Mouse (Mus musculus) hindbrain, embryonic 11.5 days (tissue): Measurements from ENCODE around the gene Flrt2. TPM values are rescaled to one million over a fixed set of nuclear protein-coding genes. Genes with fewer than 3 reads are reported as not detected.
A peak's percentile ranks its signal among the peaks of the same experiment; 100 is the strongest.

Source experiments
- ATAC-seq: fragments of 200-750 bp; cut with Nextera tagmentation; 2 replicates; pipeline ENCODE4 v1.8.0; 2017; ENCODE audit warnings: mild to moderate bottlenecking, moderate TSS enrichment, moderate library complexity; ENCODE audit not compliant: low FRiP score
- DNase-seq: peaks from one replicate; pipeline ENCODE4 v3.0.0-alpha.2; 2015; ENCODE audit warnings: low spot score
- H3K27ac ChIP-seq: fragments of 300-500 bp; sonication (generic); 2 replicates; pipeline ENCODE4 v1.5.1; 2014; ENCODE audit warnings: mild to moderate bottlenecking, low read depth, low read length
- H3K27me3 ChIP-seq: fragments of 300-500 bp; sonication (generic); 2 replicates; pipeline ENCODE4 v1.6.1; 2014; ENCODE audit warnings: mild to moderate bottlenecking, low read length, moderate library complexity, mixed read lengths; ENCODE audit not compliant: control insufficient read depth, insufficient read depth
- H3K36me3 ChIP-seq: fragments of 300-500 bp; sonication (generic); 2 replicates; pipeline ENCODE4 v1.6.1; 2014; ENCODE audit warnings: mild to moderate bottlenecking, low read length, moderate library complexity, mixed read lengths; ENCODE audit not compliant: control insufficient read depth, insufficient read depth
- H3K4me1 ChIP-seq: fragments of 300-500 bp; sonication (generic); replicated peaks from 2 replicates; pipeline ENCODE4 v1.6.1; 2014; ENCODE audit warnings: low read length, mixed read lengths; ENCODE audit not compliant: control insufficient read depth, insufficient read depth
- H3K4me2 ChIP-seq: fragments of 300-500 bp; sonication (generic); replicated peaks from 2 replicates; pipeline ENCODE4 v1.6.1; 2014; ENCODE audit warnings: mild to moderate bottlenecking, low read depth, low read length
- H3K4me3 ChIP-seq: fragments of 300-500 bp; sonication (generic); 2 replicates; pipeline ENCODE4 v1.5.1; 2014; ENCODE audit warnings: low read depth, low read length
- H3K9ac ChIP-seq: fragments of 300-500 bp; sonication (generic); 2 replicates; pipeline ENCODE4 v1.6.1; 2014; ENCODE audit warnings: low read depth, low read length
- H3K9me3 ChIP-seq: fragments of 300-500 bp; sonication (generic); 2 replicates; pipeline ENCODE4 v1.6.1; 2016; ENCODE audit warnings: low read length; ENCODE audit not compliant: control insufficient read depth
- WGBS: fragments of 180-500 bp; shearing (Covaris S2); extraction: QIAGEN DNeasy Blood & Tissue Kit; methylation state at CpG from one replicate; pipeline ENCODE4 v1.1.7; 2014; 5-methylcytosine and 5-hydroxymethylcytosine counted together
- polyA plus RNA-seq: library from polyadenylated mRNA; unstranded; fragments of >200 nt; fragmentation: Nextera tagmentation; extraction: Ambion mirVana; gene quantifications from 2 replicates; pipeline ENCODE4 v1.2.1, GENCODE M21; 2014

Gene Flrt2
- polyA plus RNA-seq, 1 experiment from 2014 or later, result 34.0 TPM

- peaks cover 21% of the 10 kb centered on the region for H3K27me3 ChIP-seq
- no peaks in the 10 kb centered on the region for H3K36me3 ChIP-seq
- ATAC-seq (no peak), DNase-seq (peak; percentile 50)
- no peaks in the 10 kb centered on the region for H3K9me3 ChIP-seq
- H3K4me1 ChIP-seq, result no peaks in the 10 kb centered on the region
- peak overlapping the region; percentile 74 for H3K4me3 ChIP-seq
- no peak overlapping the region for H3K9ac ChIP-seq
- 2% methylated on average over 13 of the region's 13 CpGs for WGBS
- peak overlapping the region; percentile 80 for H3K4me2 ChIP-seq
- H3K27ac ChIP-seq, result no peak overlapping the region
Observed at GRCm38 (mm10) chr12:95692948-95693650, 1.1 kb downstream of the Flrt2 start.

GRCm38 (mm10) chr12:95693651-95694471, 1.8 kb downstream of the Flrt2 start:
- Histone ChIP-seq H3K9me3 (no peaks in the 10 kb centered on the region), H3K9ac (peak overlapping the region; percentile 7), H3K4me2 (peak overlapping the region; percentile 80), H3K4me1 (no peaks in the 10 kb centered on the region), H3K4me3 (peak overlapping the region; percentile 74), H3K36me3 (no peaks in the 10 kb centered on the region), H3K27ac (no peak overlapping the region), H3K27me3 (peaks cover 21% of the 10 kb centered on the region)
- peak; percentile 61 for DNase-seq
- ATAC-seq, result no peak; the same call in 1 of the 2 replicates
- 0% methylated on average over 28 of the region's 28 CpGs for WGBS

DNA sequence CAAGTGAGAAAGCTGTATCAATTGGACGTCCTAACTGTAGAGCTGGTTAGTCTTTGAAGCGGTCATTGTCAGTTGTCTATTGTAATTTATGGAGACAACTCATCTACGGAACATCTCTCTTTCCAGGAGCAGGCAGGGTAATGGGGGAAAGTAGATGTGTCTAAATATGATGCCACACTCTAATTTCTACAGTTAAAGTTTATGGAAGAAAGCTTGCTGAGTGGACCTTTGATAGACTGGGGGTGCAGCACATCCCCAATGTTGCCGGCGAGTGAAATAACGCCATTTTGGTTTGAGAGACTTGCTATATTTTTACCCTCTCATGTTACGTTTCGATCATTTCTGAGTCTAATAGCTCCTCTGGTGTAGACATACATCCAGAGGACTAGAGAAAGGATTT, 2.5 kb downstream of the Flrt2 start:
- DNase-seq (no peak), ATAC-seq (peak; percentile 9; the same call in 1 of the 2 replicates)
- Histone ChIP-seq H3K9ac (peak overlapping the region; percentile 83; the same call in 1 of the 2 replicates), H3K4me2 (peak overlapping the region; percentile 80), H3K27ac (no peak overlapping the region), H3K27me3 (peaks cover 21% of the 10 kb centered on the region), H3K4me1 (no peaks in the 10 kb centered on the region), H3K36me3 (no peaks in the 10 kb centered on the region), H3K9me3 (no peaks in the 10 kb centered on the region), H3K4me3 (peak overlapping the region; percentile 74)
- 1% methylated on average over 8 of the region's 8 CpGs for WGBS

DNA sequence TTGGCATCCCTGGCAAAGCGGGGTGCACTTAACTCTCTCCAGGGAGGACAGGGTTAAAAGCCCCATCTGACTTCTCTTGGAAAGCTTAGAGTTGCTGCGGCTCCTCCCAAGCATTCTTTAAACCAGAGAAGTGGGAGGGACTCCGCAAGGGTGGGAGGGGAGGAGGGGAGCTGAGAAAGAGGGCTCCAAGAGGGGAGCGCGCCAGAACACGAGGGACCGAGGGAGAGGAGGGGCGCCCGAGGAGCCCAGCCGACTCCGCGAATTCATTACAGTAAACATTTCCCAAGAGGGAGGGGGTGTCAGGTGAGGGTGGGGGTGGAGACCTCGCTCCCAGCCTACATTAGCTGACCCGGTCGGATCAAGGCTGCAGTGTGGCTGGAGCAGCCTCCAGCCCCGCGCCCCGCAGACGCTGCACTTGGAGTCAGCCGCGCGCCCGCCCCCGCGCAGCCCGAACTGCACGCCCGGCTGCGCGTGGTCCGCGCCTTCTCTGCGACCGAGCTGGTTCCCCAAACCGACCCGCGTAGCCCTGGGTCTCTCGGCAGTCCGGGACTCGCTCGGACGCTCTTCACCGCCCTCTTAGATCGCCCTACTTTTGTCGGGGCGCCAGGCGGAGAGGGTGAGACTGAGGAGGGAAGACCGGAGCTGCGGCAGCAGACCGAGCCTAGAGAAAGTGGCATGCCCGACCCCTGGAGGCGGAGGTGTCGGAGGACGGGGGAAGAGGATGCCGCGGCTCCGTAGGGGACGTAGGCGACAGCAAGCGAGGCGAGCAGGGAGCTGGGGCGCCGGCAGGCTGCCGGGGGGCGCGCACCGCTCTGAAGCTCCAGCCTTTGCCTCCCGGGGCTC, 3.2 kb downstream of the Flrt2 start:
- Histone ChIP-seq H3K27ac (peak overlapping the region; percentile 80), H3K4me3 (peak overlapping the region; percentile 74), H3K27me3 (peaks cover 21% of the 10 kb centered on the region), H3K9ac (peak overlapping the region; percentile 83), H3K4me2 (peak overlapping the region; percentile 80), H3K36me3 (no peaks in the 10 kb centered on the region), H3K9me3 (no peaks in the 10 kb centered on the region), H3K4me1 (no peaks in the 10 kb centered on the region)
- DNase-seq, result peak; percentile 87
- peak; percentile 93 for ATAC-seq
- WGBS, result 1% methylated on average over 64 of the region's 68 CpGs

GRCm38 (mm10) chr12:95695834-95696521, 4.0 kb downstream of the Flrt2 start:
- Histone ChIP-seq H3K4me1 (no peaks in the 10 kb centered on the region), H3K4me3 (peak overlapping the region; percentile 74), H3K36me3 (no peaks in the 10 kb centered on the region), H3K27me3 (peaks cover 20% of the 10 kb centered on the region), H3K27ac (peak overlapping the region; percentile 80), H3K9ac (peak overlapping the region; percentile 83), H3K9me3 (no peaks in the 10 kb centered on the region), H3K4me2 (peak overlapping the region; percentile 80)
- DNase-seq (peak; percentile 45), ATAC-seq (peak; percentile 11)
- WGBS, result under 1% methylated on average over 24 of the region's 28 CpGs

DNA sequence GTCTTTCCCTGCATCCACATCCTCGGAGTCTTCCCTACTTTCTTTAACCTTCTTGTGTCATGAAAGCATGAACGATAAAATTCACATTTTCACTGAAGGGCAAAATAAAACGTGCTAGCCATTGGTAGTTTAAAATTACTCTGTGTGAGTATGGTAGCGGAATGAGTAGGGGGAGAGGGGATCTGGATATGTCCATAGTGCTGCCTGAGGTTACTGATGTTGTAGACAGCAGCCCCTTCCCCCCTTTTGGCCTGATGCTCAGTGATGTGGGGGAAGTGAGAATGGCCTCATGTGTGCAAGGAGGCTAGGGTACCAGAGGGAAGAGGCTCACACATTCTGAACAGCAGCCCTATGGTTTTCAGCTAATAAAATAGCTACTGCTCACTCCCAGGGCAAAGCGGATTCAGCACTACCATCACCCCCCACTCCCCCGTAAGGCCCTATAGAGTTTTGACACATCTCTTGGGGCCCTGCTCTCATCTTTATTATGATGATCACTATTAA, 4.5 kb downstream of the Flrt2 start:
- Histone ChIP-seq H3K9ac (peak overlapping the region; percentile 37; the same call in 1 of the 2 replicates), H3K4me1 (no peaks in the 10 kb centered on the region), H3K4me3 (peak overlapping the region; percentile 74), H3K27ac (no peak overlapping the region), H3K9me3 (no peaks in the 10 kb centered on the region), H3K27me3 (peaks cover 20% of the 10 kb centered on the region), H3K36me3 (no peaks in the 10 kb centered on the region), H3K4me2 (peak overlapping the region; percentile 80)
- no peak for ATAC-seq
- DNase-seq, result no peak
- 4% methylated on average over 6 of the region's 6 CpGs for WGBS

DNA sequence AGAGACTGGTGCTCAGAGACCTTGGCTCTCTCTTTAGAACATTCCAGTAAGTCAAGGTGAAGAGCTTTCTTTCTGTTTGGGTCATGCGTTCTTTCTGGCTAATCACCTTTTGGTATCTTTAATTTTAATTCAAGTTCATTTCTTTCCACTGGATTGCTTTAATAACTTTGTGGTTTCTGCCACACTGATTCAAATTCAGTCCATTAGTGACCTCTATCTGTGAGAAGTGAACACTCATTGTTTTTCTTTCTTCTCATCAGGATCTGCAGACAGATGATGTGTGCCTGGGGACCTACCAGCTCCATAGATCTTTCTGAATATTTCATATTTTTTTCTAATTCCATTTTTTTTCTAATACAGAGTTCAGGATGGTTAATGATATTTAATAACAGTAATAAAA, 6.5 kb downstream of the Flrt2 start:
- no peak overlapping the region for H3K9ac ChIP-seq
- DNase-seq (no peak), ATAC-seq (no peak)
- H3K27ac ChIP-seq, result no peak overlapping the region
- H3K4me1 ChIP-seq, result no peaks in the 10 kb centered on the region
- no peak overlapping the region for H3K4me2 ChIP-seq
- H3K9me3 ChIP-seq, result no peaks in the 10 kb centered on the region
- peaks cover 3% of the 10 kb centered on the region; the same call in 1 of the 2 replicates for H3K27me3 ChIP-seq
- 68% methylated on average over 1 of the region's 1 CpGs for WGBS
- no peak overlapping the region for H3K4me3 ChIP-seq
- no peaks in the 10 kb centered on the region for H3K36me3 ChIP-seq

- 71% methylated on average over 2 of the region's 2 CpGs for WGBS
Observed at GRCm38 (mm10) chr12:95700746-95701145, 8.7 kb downstream of the Flrt2 start.

More at GRCm38 (mm10) chr12:95700746-95701145, 8.7 kb downstream of the Flrt2 start:
- Histone ChIP-seq H3K4me3 (no peak overlapping the region), H3K4me2 (no peak overlapping the region), H3K9me3 (no peaks in the 10 kb centered on the region), H3K9ac (no peak overlapping the region), H3K4me1 (no peaks in the 10 kb centered on the region), H3K36me3 (no peaks in the 10 kb centered on the region), H3K27me3 (no peaks in the 10 kb centered on the region), H3K27ac (no peak overlapping the region)
- DNase-seq (no peak), ATAC-seq (no peak)
